Mouse (Mus musculus) urinary bladder, postnatal 14 days (tissue): Measurements from ENCODE around the gene Gzmn.
A peak's percentile ranks its signal among the peaks of the same experiment; 100 is the strongest.
"Not testable (repeated sequence)": the region's sequence is repeated elsewhere in the genome, so short reads cannot be mapped to it uniquely, and the experiment has no call there.

Experiments
- DNase-seq: peaks from one replicate; pipeline ENCODE4 v3.0.0; 2021; ENCODE audit warnings: low spot score

Gene Gzmn

GRCm38 (mm10) chr14:56174499-56174898 is at the start of gene Gzmn:
Gene Gzmn, minus strand, starts transcription at chr14:56174599.
- DNase-seq, result no peak

GRCm38 (mm10) chr14:56211317-56211716 is 36.9 kb upstream of the Gzmn start, which contains the start of gene Gzmf:
Gene Gzmf, minus strand, starts transcription at chr14:56211417.
- DNase-seq, result no peak

GRCm38 (mm10) chr14:56205613-56206012 is 31.2 kb upstream of the Gzmn start:
- no peak for DNase-seq

- peak; percentile 35 for DNase-seq
Observed at GRCm38 (mm10) chr14:56205021-56205420, 30.6 kb upstream of the Gzmn start.

GRCm38 (mm10) chr14:56203975-56204374 is 29.6 kb upstream of the Gzmn start:
- DNase-seq, result peak; percentile 66

GRCm38 (mm10) chr14:56186946-56187345 is 12.5 kb upstream of the Gzmn start:
- no peak for DNase-seq

GRCm38 (mm10) chr14:56186521-56186920 is 12.1 kb upstream of the Gzmn start:
- DNase-seq, result no peak

GRCm38 (mm10) chr14:56177651-56178050 is 3.3 kb upstream of the Gzmn start:
- peak; percentile 33 for DNase-seq

GRCm38 (mm10) chr14:56173396-56173795 is 1.0 kb downstream of the Gzmn start:
- no peak for DNase-seq

- no peak for DNase-seq
Observed at GRCm38 (mm10) chr14:56172744-56173143, 1.7 kb downstream of the Gzmn start.

GRCm38 (mm10) chr14:56168009-56168408 is 6.4 kb downstream of the Gzmn start:
- DNase-seq, result no peak

- DNase-seq, result no peak
Observed at GRCm38 (mm10) chr14:56162109-56162508, 12.3 kb downstream of the Gzmn start.

GRCm38 (mm10) chr14:56159479-56159878 is 14.9 kb downstream of the Gzmn start, which contains the start of gene Gzmg:
Gene Gzmg, minus strand, starts transcription at chr14:56159579.
- not testable (repeated sequence) for DNase-seq

- DNase-seq, result no peak
Observed at GRCm38 (mm10) chr14:56155340-56155739, 19.1 kb downstream of the Gzmn start.

- DNase-seq, result not testable (repeated sequence)
Observed at GRCm38 (mm10) chr14:56133675-56134074, 40.7 kb downstream of the Gzmn start.

- DNase-seq, result not testable (repeated sequence)
Observed at GRCm38 (mm10) chr14:56132508-56132907, 41.9 kb downstream of the Gzmn start, which contains the start of gene Gzmd. Gene Gzmd, minus strand, starts transcription at chr14:56132608.

GRCm38 (mm10) chr14:56128341-56128740 is 46.1 kb downstream of the Gzmn start:
- no peak for DNase-seq

GRCm38 (mm10) chr14:56123516-56123915 is 50.9 kb downstream of the Gzmn start:
- no peak for DNase-seq

GRCm38 (mm10) chr14:56120525-56120924 is 53.9 kb downstream of the Gzmn start, which contains the start of gene Gzme:
Gene Gzme, minus strand, starts transcription at chr14:56120625.
- DNase-seq, result no peak
